Mouse (Mus musculus) CH12.LX (cell line): ENCODE data around the gene Ssh2.

Source experiments
- CTCF ChIP-seq, 2 experiments: IDR thresholded peaks in 1 of 2; conservative IDR thresholded peaks in 1 of 2; 2 replicates each; pipeline ENCODE4 v1.5.1; 2011 to 2012; ENCODE audit warnings: low read depth in 2 of 2, low read length in 2 of 2, improper control_type of control experiment in 1 of 2, inconsistent platforms in 1 of 2, mild to moderate bottlenecking in 1 of 2, moderate library complexity in 1 of 2
- EP300 ChIP-seq: IDR thresholded peaks from 2 replicates; pipeline ENCODE4 v1.6.1; 2011; ENCODE audit warnings: low read length, improper control_type of control experiment
- ETS1 ChIP-seq: conservative IDR thresholded peaks from 2 replicates; pipeline ENCODE4 v1.6.1; 2012; ENCODE audit warnings: low read depth, mild to moderate bottlenecking, inconsistent platforms, low read length, improper control_type of control experiment, moderate library complexity
- JUND ChIP-seq: conservative IDR thresholded peaks from 2 replicates; pipeline ENCODE4 v1.6.1; 2011; ENCODE audit warnings: low read depth, low read length, improper control_type of control experiment
- MAZ ChIP-seq: IDR thresholded peaks from 2 replicates; pipeline ENCODE4 v1.6.1; 2012; ENCODE audit warnings: low read depth, mild to moderate bottlenecking, inconsistent platforms, low read length, improper control_type of control experiment, moderate library complexity
- MEF2A ChIP-seq: IDR thresholded peaks from 2 replicates; pipeline ENCODE4 v1.6.1; 2014; ENCODE audit warnings: low read depth, mild to moderate bottlenecking, inconsistent platforms, low read length, improper control_type of control experiment, borderline replicate concordance
- MYC ChIP-seq: IDR thresholded peaks from 2 replicates; pipeline ENCODE4 v1.6.1; 2011; ENCODE audit warnings: low read depth, mild to moderate bottlenecking, improper control_type of control experiment, low read length
- POLR2A ChIP-seq: IDR thresholded peaks from 2 replicates; pipeline ENCODE4 v1.6.1; 2011; ENCODE audit warnings: low read depth, mild to moderate bottlenecking, improper control_type of control experiment, low read length
- ZC3H11A ChIP-seq: IDR thresholded peaks from 2 replicates; pipeline ENCODE4 v1.6.1; 2012; ENCODE audit warnings: low read depth, mild to moderate bottlenecking, inconsistent platforms, low read length, improper control_type of control experiment
- ZKSCAN1 ChIP-seq: IDR thresholded peaks from 2 replicates; pipeline ENCODE4 v1.6.1; 2012; ENCODE audit warnings: low read depth, inconsistent platforms, low read length, improper control_type of control experiment, borderline replicate concordance
- ZNF384 ChIP-seq: IDR thresholded peaks from 2 replicates; pipeline ENCODE4 v1.6.1; 2012; ENCODE audit warnings: low read depth, low read length, improper control_type of control experiment, inconsistent platforms

DNA sequence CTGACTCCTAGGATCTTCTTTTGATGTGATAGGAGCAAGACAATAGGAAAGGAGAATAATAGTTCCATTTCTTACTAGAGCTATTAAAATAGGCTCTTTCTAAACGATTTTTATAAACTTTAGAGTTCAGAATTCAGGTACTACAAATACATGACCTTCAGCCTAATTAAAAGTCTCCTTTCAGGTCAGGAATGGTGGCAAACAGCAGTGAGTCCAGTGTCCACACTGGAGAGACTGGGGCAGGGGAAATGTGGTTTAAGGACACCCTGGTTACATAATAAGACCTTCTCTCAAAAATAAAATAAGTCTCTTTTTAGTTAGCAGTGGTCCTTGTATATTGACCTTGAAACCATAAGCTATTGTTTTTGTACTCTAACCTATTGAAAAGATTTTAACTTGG, 148.3 kb downstream of the Ssh2 start:
- TF ChIP-seq CTCF (conservative IDR thresholded peaks at IDR 0.05 in 1 of 2, IDR thresholded peaks at IDR 0.05 in 1 of 2; ENCODE audit: low read depth in 2 of 2, low read length in 2 of 2) (no peak), POLR2A (no peak), JUND (no peak), MYC (no peak), ZNF384 (no peak), MAZ (no peak), ETS1 (no peak), EP300 (no peak), ZKSCAN1 (no peak), ZC3H11A (no peak), MEF2A (no peak)
